Mouse (Mus musculus) liver, embryonic 14.5 days (tissue): ENCODE results near the gene Shank2. TPM values are rescaled to one million over a fixed set of nuclear protein-coding genes. Genes with fewer than 3 reads are reported as not detected.

Experiments used
- ATAC-seq: fragments of 200-750 bp; cut with Nextera tagmentation; 2 replicates; pipeline ENCODE4 v1.8.0; 2017; ENCODE audit warnings: moderate number of reproducible peaks, mild to moderate bottlenecking, moderate library complexity; ENCODE audit not compliant: insufficient read depth
- DNase-seq, 3 experiments: peaks; one replicate each; pipeline ENCODE4 v3.0.0-alpha.2; 2012 to 2013; ENCODE audit warnings: low read depth in 3 of 3, low spot score in 3 of 3
- H3K27ac ChIP-seq: fragments of 300-500 bp; sonication (generic); 2 replicates; pipeline ENCODE4 v1.5.1; 2014; ENCODE audit warnings: moderate library complexity, mild to moderate bottlenecking, control low read depth, inconsistent platforms
- H3K27me3 ChIP-seq: fragments of 300-500 bp; sonication (generic); 2 replicates; pipeline ENCODE4 v1.6.1; 2014; ENCODE audit warnings: mild to moderate bottlenecking, low read length, moderate library complexity; ENCODE audit not compliant: control insufficient read depth, insufficient read depth
- H3K36me3 ChIP-seq: fragments of 300-500 bp; sonication (generic); replicated peaks from 2 replicates; pipeline ENCODE4 v1.6.1; 2014; ENCODE audit warnings: low read depth; ENCODE audit not compliant: control insufficient read depth, insufficient read depth
- H3K4me1 ChIP-seq, 2 experiments: fragments of 200-500 bp in 1 of 2; fragments of 300-500 bp in 1 of 2; sonication (generic) in 1 of 2; replicated peaks; 2 replicates each; pipeline ENCODE4 v1.6.1; 2012 to 2014; ENCODE audit warnings: antibody characterized with exemption in 1 of 2, inconsistent platforms in 1 of 2, low read length in 1 of 2; ENCODE audit not compliant: control insufficient read depth in 2 of 2, insufficient read depth in 2 of 2
- H3K4me2 ChIP-seq: fragments of 300-500 bp; sonication (generic); 2 replicates; pipeline ENCODE4 v1.6.1; 2014; ENCODE audit warnings: low read depth, mild to moderate bottlenecking, control low read depth, moderate library complexity
- H3K4me3 ChIP-seq, 2 experiments: fragments of 200-500 bp in 1 of 2; fragments of 300-500 bp in 1 of 2; sonication (generic) in 1 of 2; 2 replicates each; pipeline ENCODE4 v1.5.1; 2012 to 2014; ENCODE audit warnings: low read depth in 2 of 2, low read length in 2 of 2, mild to moderate bottlenecking in 2 of 2, control low read depth in 1 of 2, inconsistent platforms in 1 of 2, moderate library complexity in 1 of 2; ENCODE audit not compliant: insufficient read depth in 1 of 2
- H3K9ac ChIP-seq: fragments of 300-500 bp; sonication (generic); replicated peaks from 2 replicates; pipeline ENCODE4 v1.6.1; 2014; ENCODE audit warnings: mild to moderate bottlenecking, control low read depth, moderate library complexity
- H3K9me3 ChIP-seq: fragments of 300-500 bp; sonication (generic); 2 replicates; pipeline ENCODE4 v1.6.1; 2016; ENCODE audit warnings: low read length, mixed read lengths; ENCODE audit not compliant: control insufficient read depth
- CTCF ChIP-seq: IDR thresholded peaks from 2 replicates; pipeline ENCODE4 v1.5.1; 2016; ENCODE audit warnings: antibody characterized with exemption, low read depth, control low read depth
- EP300 ChIP-seq: IDR thresholded peaks from 2 replicates; pipeline ENCODE4 v1.6.1; 2016; ENCODE audit warnings: antibody characterized with exemption, low read depth
- WGBS: fragments of 180-500 bp; shearing (Covaris S2); extraction: QIAGEN DNeasy Blood & Tissue Kit; methylation state at CpG from one replicate; pipeline ENCODE4 v1.1.7; 2014; ENCODE audit not compliant: insufficient replicate concordance; 5-methylcytosine and 5-hydroxymethylcytosine counted together
- polyA plus RNA-seq, 2 experiments: library from polyadenylated mRNA; depleted of rRNA in 1 of 2; stranded (reverse) in 1 of 2; unstranded in 1 of 2; fragments of >200 nt; fragmentation: Nextera tagmentation in 1 of 2; extraction: Ambion mirVana in 1 of 2; gene quantifications; 2 replicates each; pipeline versions ENCODE4 v1.2.1 to v1.2.3; 2012 to 2014

Shank2 gene
- polyA plus RNA-seq, 2 experiments, result 0.17 to 0.35 TPM

DNA sequence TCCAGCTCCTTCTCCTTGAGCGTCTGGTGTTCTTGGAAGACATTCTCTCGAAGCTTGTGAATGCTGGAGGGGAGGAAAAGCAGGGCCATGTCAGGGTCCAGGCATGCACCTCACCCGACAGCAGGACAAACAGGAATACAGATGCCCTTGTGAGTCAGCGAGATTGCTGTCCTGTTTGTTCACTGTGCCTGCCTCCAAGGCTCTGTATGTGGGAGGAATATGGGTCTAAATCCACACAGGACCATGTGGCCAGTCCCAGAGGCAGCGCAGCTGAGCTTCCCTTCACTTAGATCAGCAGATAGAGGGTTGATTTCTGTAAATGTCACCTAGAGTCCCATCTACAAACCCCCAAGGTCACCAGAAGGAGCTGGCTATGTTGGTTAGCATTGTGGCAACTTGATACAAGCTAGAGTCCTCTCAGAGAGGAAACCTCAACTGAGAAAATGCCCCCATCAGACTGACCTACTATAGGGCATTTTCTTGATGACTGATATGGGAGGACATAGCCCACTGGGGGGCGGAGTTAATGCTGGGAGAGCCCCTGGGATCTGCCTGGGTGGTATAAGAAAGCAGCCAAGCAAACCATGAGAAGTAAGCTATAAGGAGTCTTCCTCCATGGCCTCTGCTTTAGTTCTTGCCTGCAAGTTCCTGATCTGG is 459.6 kb downstream of the Shank2 start:
- H3K4me1 ChIP-seq, result no peaks in the 10 kb centered on the region
- DNase-seq (no peak), ATAC-seq (no peak)
- H3K9ac ChIP-seq, result no peak overlapping the region
- no peak for TF ChIP-seq EP300
- no peak for TF ChIP-seq CTCF
- WGBS, result 78% methylated on average over 6 of the region's 6 CpGs
- H3K4me3 ChIP-seq, result no peak overlapping the region
- H3K4me2 ChIP-seq, result no peak overlapping the region
- H3K27me3 ChIP-seq, result no peaks in the 10 kb centered on the region
- H3K27ac ChIP-seq, result no peak overlapping the region
- no peaks in the 10 kb centered on the region for H3K9me3 ChIP-seq
- H3K36me3 ChIP-seq, result peaks cover 22% of the 10 kb centered on the region

DNA sequence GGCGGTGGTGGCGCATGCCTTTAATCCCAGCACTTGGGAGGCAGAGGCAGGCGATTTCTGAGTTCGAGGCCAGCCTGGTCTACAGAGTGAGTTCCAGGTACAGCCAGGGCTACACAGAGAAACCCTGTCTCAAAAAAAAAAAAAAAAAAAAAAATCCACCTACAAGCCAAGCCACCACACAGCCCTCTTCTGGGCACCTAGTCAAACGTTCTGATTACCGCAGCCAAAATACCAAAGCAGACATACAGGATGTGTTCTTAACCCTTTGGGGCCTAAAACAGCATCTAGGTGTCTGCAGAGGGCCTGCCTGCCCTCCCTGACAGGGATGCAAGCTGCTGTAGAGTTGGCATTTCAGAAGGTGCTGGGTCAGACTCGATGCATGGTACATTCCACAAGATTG is 460.8 kb downstream of the Shank2 start:
- H3K9ac ChIP-seq, result no peak overlapping the region
- WGBS, result 75% methylated on average over 7 of the region's 7 CpGs
- H3K36me3 ChIP-seq, result peaks cover 19% of the 10 kb centered on the region
- TF ChIP-seq EP300 (no peak), CTCF (no peak)
- H3K27me3 ChIP-seq, result no peaks in the 10 kb centered on the region
- ATAC-seq, result no peak
- H3K4me2 ChIP-seq, result no peak overlapping the region
- H3K4me3 ChIP-seq, result no peak overlapping the region
- H3K9me3 ChIP-seq, result no peaks in the 10 kb centered on the region
- no peak for DNase-seq
- no peaks in the 10 kb centered on the region; a peak in 1 of 4 replicates for H3K4me1 ChIP-seq
- H3K27ac ChIP-seq, result no peak overlapping the region

DNA sequence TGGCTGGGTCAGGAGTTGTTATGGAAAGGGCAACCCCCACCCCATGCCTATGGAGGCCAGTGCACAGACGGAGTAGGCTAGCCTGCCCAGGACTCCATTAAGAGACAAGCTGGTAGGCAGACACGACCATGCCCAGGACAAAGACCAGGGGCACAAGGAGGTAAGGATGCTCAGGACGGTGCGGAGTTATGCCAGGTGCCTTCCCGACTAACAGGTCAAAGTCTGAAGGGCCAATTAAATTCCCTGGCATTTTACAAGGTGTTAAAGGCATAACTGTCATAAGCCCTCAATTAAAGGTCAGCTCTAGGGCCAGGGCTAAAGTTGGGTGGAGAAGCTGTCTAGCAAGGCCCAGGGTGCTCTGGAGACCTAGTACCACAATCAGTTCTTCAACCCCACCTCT is 467.0 kb downstream of the Shank2 start:
- H3K27ac ChIP-seq, result no peak overlapping the region
- H3K4me3 ChIP-seq, result no peak overlapping the region
- ATAC-seq, result no peak
- TF ChIP-seq EP300, result no peak
- TF ChIP-seq CTCF, result no peak
- H3K4me2 ChIP-seq, result no peak overlapping the region
- H3K36me3 ChIP-seq, result no peaks in the 10 kb centered on the region; the same call in none of the 2 replicates
- no peak overlapping the region for H3K9ac ChIP-seq
- peaks cover 0 to 6% of the 10 kb centered on the region in 2 experiments; a peak in 3 of 4 replicates for H3K4me1 ChIP-seq
- H3K27me3 ChIP-seq, result no peaks in the 10 kb centered on the region
- DNase-seq, result no peak
- no peaks in the 10 kb centered on the region for H3K9me3 ChIP-seq
- WGBS, result 88% methylated on average over 5 of the region's 5 CpGs

DNA sequence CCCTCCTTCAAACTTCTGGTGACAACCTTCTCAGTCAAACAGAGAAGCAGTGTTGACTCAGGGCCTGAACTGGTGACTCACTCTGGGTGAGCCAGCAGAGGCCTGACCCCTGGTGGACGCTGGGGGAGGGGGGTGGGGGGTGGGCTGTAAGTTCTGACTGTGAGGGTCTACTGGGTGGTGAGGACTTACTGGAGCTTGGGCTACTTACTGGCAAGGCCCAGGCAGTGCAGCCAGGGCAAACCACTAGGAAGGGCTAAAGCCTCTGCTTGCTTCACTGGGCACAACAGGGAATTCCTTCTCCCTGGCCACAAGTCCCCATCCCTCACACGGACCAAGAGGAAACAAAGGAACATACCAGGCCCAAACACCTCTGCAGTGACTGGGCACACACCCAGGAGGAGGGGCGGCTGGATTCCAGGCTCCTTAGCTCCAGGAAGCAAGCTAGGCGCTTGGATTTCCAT is 467.5 kb downstream of the Shank2 start:
- no peak overlapping the region for H3K9ac ChIP-seq
- TF ChIP-seq CTCF (no peak), EP300 (no peak)
- H3K27ac ChIP-seq, result no peak overlapping the region
- no peaks in the 10 kb centered on the region for H3K9me3 ChIP-seq
- 47% methylated on average over 4 of the region's 4 CpGs for WGBS
- H3K4me2 ChIP-seq, result peak overlapping the region; percentile 94
- ATAC-seq (no peak), DNase-seq (no peak)
- H3K27me3 ChIP-seq, result no peaks in the 10 kb centered on the region
- peaks cover 0 to 6% of the 10 kb centered on the region in 2 experiments; a peak in 3 of 4 replicates for H3K4me1 ChIP-seq
- peak overlapping the region; percentile 80 to 93; a peak in 2 of 4 replicates for H3K4me3 ChIP-seq
- no peaks in the 10 kb centered on the region; the same call in none of the 2 replicates for H3K36me3 ChIP-seq

DNA sequence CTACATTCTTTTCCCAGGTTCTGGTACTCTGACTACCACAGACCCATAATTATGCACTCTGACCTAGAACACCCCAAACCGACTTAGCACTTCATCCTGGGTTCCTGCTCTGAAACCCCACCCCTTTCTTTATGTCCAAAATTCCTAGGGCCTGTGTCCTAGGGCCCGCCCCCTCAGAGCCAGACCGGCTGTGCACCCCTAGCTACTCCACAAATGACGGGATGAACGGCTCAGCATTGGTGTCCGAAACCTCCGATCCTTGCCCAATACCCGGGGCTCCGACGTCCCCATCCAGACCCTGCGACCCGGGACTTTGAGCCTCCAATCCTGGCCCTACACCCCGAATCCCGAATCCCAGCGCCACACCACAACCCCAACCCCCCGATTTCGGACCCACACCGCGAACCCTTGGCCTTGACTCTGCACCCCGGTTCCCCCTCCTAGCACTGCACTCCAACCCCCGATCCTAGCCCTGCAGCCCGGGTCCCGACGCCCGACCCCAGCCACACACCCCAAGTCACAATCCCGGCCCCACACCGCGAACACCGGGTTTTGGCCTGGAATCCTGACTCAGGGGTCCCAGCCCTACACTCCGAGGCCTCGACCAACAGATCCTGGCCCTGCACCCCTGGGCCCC is 468.3 kb downstream of the Shank2 start:
- DNase-seq, result no peak
- peak; percentile 40 for ATAC-seq
- WGBS, result 9% methylated on average over 31 of the region's 31 CpGs

More for the DNA sequence above, 468.3 kb downstream of the Shank2 start:
- TF ChIP-seq CTCF, result no peak
- Histone ChIP-seq H3K4me1 (peaks cover 0 to 6% of the 10 kb centered on the region in 2 experiments; a peak in 3 of 4 replicates), H3K27me3 (no peaks in the 10 kb centered on the region), H3K9ac (peak overlapping the region; percentile 92), H3K4me2 (peak overlapping the region; percentile 94), H3K4me3 (peak overlapping the region; percentile 80 to 93), H3K36me3 (no peaks in the 10 kb centered on the region; the same call in none of the 2 replicates), H3K9me3 (no peaks in the 10 kb centered on the region), H3K27ac (peak overlapping the region; percentile 39; the same call in 1 of the 2 replicates)
